Mouse (Mus musculus): ENCODE results near the gene Gm20388.

- TF ChIP-seq CTCF (IDR thresholded peaks at IDR 0.05; ENCODE audit: low read depth) (no peak), EP300 (IDR thresholded peaks at IDR 0.05; ENCODE audit: low read depth) (no peak)
Observed at GRCm38 (mm10) chr8:123228416-123228815, 3317.8 kb downstream of the Gm20388 start.

Measured in liver, embryonic 14.5 days (tissue).